Mouse (Mus musculus) B cell, adult 2 months (primary cell): ENCODE measurements at regions not wholly inside any gene's neighbourhood (a gene's known extent, or its start where the extent isn't known, plus 50 kb on each side); places are given as distances from the start of the nearest gene placed in this dataset.

Experiments used
- DNase-seq, 2 experiments: peaks; one replicate each; pipeline ENCODE4 v3.0.0; 2022

DNA sequence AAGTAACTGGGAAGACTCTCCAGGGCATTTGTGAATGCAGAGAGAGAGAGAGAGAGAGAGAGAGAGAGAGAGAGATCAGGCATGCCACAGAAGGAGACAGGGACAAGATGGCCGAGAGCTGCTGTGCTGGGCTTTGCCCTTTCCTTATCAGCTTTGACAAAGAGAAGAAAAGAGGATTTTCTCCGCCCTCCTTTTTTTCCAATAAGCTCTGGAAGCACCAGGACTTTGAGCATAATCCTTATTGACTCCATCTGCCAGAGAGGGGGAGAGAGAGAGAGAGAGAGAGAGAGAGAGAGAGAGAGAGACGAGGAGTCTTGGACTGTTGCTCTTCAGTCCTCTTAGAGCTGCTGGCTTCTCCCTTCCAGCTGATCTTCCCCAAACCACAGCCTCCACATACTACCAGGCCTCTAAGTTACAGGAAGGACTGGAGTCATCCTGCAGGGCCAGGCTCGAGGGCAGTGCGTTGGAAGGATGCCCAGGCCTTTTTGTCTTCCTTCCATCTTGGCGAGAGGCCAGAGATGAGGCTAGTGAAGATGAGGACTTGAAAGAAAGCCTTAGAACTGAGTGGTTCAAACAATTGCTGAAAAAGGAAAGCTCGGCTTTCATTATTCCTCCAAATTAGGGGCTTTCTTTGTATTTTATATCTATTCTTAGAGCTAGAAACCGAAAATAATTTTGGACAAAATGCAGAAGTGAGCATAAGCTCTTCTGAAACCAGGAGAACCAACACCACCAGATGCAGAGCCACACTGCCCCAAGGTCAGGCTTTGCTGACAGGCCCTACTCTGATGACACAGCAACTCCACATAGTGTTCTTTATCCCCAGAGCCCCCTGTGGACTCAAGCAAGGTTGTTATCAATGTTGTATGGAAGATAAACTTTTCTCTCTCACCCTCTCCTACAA lies 59.3 kb upstream of the Kcnd3 start:
- DNase-seq = no peak
